Mouse (Mus musculus): ENCODE data around the gene Sgk2.
"Not testable (repeated sequence)": the region's sequence is repeated elsewhere in the genome, so short reads cannot be mapped to it uniquely, and the experiment has no call there.

The Sgk2 gene

DNA sequence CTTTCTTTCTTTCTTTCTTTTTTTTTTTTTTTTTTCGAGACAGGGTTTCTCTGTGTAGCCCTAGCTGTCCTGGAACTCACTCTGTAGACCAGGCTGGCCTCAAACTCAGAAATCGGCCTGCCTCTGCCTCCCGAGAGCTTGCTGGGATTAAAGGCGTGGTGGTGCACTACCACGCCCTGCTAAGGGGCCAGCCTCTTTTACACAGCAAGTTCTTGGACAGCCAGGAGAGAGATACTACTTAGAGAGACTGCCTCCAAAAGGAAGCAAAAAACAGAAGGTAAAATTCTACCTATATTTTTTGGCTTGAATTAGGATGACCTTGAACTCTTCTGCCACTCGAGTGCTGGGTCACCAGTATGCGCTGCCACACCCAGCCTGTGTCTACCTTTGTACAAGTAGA lies 71.9 kb downstream of the Sgk2 start:
- DNase-seq (ENCODE audit: low read depth, low spot score), result not testable (repeated sequence)

GRCm38 (mm10) chr2:163060630-163061029 lies 73.5 kb downstream of the Sgk2 start:
- DNase-seq (ENCODE audit: low read depth, low spot score), result no peak

GRCm38 (mm10) chr2:163061203-163062118 lies 74.3 kb downstream of the Sgk2 start:
- no peak for DNase-seq (ENCODE audit: low read depth, low spot score)

GRCm38 (mm10) chr2:163062119-163062508 lies 75.0 kb downstream of the Sgk2 start:
- DNase-seq (ENCODE audit: low read depth, low spot score), result no peak

All from brain, embryonic 18.5 days (tissue).